Mouse (Mus musculus) MN1 (cell line): ENCODE measurements around the gene Akt1s1.

Source experiments
- DNase-seq: peaks from one replicate; pipeline ENCODE4 v3.0.0-alpha.2; 2016; ENCODE audit warnings: low spot score

The Akt1s1 gene

GRCm38 (mm10) chr7:44853596-44854355, 5.0 kb downstream of the Akt1s1 start:
- DNase-seq, result no peak

- no peak for DNase-seq
Observed at GRCm38 (mm10) chr7:44854356-44855031, 5.7 kb downstream of the Akt1s1 start.

GRCm38 (mm10) chr7:44855036-44855435, 6.2 kb downstream of the Akt1s1 start:
- no peak for DNase-seq

- no peak for DNase-seq
Observed at GRCm38 (mm10) chr7:44856265-44856916, 7.6 kb downstream of the Akt1s1 start.

- peak; percentile 94 for DNase-seq
Observed at GRCm38 (mm10) chr7:44857042-44857552, 8.3 kb downstream of the Akt1s1 start, which contains the start of gene Pnkp. Pnkp (plus strand) TSS chr7:44857139.

GRCm38 (mm10) chr7:44857905-44858304, 9.1 kb downstream of the Akt1s1 start:
- no peak for DNase-seq

GRCm38 (mm10) chr7:44859896-44860295, 11.1 kb downstream of the Akt1s1 start:
- no peak for DNase-seq

- peak; percentile 72 for DNase-seq
Observed at GRCm38 (mm10) chr7:44860576-44861428, 12.0 kb downstream of the Akt1s1 start.

GRCm38 (mm10) chr7:44861429-44861816, 12.6 kb downstream of the Akt1s1 start:
- DNase-seq, result no peak

- no peak for DNase-seq
Observed at GRCm38 (mm10) chr7:44862434-44862833, 13.6 kb downstream of the Akt1s1 start.

- no peak for DNase-seq
Observed at GRCm38 (mm10) chr7:44863210-44863609, 14.4 kb downstream of the Akt1s1 start.

- DNase-seq, result no peak
Observed at GRCm38 (mm10) chr7:44863982-44864494, 15.2 kb downstream of the Akt1s1 start.

- peak; percentile 59 for DNase-seq
Observed at GRCm38 (mm10) chr7:44864595-44865542, 16.1 kb downstream of the Akt1s1 start.

GRCm38 (mm10) chr7:44866276-44867009, 17.7 kb downstream of the Akt1s1 start:
- DNase-seq, result peak; percentile 88

GRCm38 (mm10) chr7:44867010-44867702, 18.4 kb downstream of the Akt1s1 start:
- DNase-seq, result no peak

GRCm38 (mm10) chr7:44867802-44868201, 19.0 kb downstream of the Akt1s1 start:
- no peak for DNase-seq

- DNase-seq, result no peak
Observed at GRCm38 (mm10) chr7:44868465-44868864, 19.7 kb downstream of the Akt1s1 start.

- peak; percentile 73 for DNase-seq
Observed at GRCm38 (mm10) chr7:44868919-44869696, 20.3 kb downstream of the Akt1s1 start.
